Mouse (Mus musculus) left cerebral cortex, postnatal 25 days (tissue): ENCODE results near the gene Gm10188. TPM values are rescaled to one million over a fixed set of nuclear protein-coding genes. Genes with fewer than 3 reads are reported as not detected.

Experiments
- DNase-seq, 2 experiments: peaks; one replicate each; pipeline ENCODE4 v3.0.0; 2022; ENCODE audit warnings: low spot score in 2 of 2, mixed read lengths in 1 of 2
- intact Hi-C: fragments of 180-260 bp; cut with DNase I; formaldehyde crosslinking; loops from one replicate; pipeline ENCODE4 v1.15.1; 2025
- total RNA-seq, 2 experiments: library from RNA; stranded (reverse); gene quantifications; 2 replicates each; pipeline ENCODE4 v1.2.3; 2021

The Gm10188 gene
- total RNA-seq = not detected

DNA sequence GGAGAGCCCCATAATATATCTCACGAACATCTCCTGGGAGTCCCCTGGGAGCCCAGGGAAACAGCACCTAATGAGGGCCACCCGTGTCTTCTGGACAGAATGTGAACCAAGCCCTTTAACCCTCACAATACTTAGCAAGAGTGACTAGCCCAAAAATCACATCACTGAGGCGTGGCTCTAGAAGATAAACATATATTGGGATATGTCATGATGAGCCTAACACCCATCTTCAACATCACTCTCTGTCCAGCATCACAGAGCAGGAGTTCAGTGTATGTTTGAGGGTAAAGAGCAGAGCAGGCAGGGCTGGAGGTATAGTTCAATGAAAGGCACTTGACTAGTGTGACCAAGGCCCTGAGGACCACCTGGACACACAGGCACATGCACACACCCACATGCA, at the start of gene Gm10188:
TSS of gene Gm10188 (minus strand) at position 101 of the 400 bp plus-strand sequence.
- intact Hi-C loops = no loop called here
- DNase-seq = no peak

DNA sequence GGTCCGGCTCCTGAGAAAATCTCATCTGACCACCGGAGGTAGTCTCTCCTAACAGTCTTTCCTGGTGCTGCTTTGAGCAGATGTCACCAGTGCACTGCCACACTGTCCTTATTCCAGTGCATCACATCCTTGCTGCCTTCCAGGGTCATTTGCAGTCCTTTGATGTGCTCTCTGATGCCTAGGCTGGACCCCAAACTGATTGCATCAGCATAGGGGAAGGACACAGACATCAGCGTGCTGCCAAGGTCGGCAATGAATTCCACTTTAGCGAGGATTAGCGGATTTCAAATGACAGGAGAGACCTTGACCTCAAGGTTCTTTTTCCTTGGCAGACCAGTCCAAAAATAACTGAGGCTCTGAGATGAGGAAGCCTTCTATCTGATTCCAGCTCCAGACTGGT, 47.6 kb upstream of the Gm10188 start:
- intact Hi-C loops = no loop called here
- no peak for DNase-seq

DNA sequence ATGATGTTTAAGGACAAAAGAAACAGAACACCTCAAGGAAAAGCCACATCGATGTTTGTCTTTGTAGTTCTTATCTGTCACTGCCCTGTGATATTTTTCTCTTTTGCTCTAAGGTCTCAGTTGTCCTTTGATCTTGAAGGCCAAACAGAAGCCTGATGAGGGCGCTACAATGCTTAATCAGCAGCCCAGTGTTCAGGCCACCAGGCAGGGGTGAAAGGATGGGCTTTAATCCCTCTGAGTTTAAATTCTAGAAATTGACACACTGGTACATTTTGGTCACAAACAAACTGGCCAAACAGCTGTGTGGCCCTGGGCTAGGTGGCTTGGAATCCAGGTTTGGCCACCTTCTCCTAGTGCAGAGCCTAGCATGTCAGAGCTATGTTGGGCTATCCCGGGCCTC, 47.1 kb upstream of the Gm10188 start:
- no peak for DNase-seq
- intact Hi-C loops = no loop called here

DNA sequence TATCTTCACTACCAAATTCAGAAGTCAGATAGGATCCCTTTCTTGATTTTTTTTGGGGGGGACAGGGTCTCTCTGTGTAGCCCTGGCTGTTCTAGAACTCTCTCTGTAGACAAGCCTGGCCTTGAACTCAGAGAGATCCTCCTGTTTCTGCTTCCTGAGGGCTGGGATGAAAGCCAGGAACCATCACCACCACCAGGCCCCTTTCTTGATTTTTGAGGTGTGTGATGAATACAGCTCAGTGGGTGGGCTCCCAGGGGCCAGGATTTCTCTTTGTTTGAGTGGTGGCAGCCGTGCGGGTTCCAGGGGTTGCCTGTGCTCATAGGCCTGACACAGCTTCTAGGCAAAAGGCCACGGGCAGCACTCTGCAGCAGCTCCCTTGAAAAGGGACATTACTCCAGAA, 41.7 kb upstream of the Gm10188 start:
- no peak for DNase-seq

DNA sequence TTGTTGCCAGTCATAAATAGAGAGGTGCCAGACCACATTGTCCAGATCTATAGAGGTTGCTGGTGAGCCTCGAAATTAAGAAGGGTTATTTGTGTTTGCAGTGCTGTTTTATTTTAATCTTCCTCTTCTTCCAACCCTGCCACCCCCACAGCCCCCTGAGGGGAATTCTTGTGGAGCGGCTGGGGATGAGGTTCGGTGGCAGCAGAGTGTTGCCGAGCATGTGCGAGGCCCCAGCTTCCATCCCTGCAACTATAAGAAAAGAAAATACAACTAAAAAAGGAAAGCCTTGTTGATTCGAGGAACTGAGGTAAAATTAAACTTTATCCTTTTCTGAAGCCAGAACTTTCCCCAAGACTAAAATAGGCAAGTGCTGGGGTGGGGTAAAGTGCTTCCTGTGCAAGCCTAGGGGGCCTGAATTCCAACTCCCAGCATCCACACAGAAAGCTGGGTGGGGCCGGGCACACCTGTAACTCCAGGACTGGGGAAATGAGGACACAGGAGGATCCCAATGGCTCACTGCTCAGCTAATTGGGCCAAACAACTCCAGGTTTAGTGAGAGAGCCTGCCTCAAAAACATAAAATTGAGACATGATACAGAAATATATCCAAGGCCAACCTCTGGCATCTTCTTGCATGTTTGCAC, 39.0 kb upstream of the Gm10188 start:
- peak in 1 of 2 experiments; percentile 60 for DNase-seq
- intact Hi-C loops = no loop called here

More for the DNA sequence above, 41.7 kb upstream of the Gm10188 start:
- intact Hi-C loops = no loop called here

DNA sequence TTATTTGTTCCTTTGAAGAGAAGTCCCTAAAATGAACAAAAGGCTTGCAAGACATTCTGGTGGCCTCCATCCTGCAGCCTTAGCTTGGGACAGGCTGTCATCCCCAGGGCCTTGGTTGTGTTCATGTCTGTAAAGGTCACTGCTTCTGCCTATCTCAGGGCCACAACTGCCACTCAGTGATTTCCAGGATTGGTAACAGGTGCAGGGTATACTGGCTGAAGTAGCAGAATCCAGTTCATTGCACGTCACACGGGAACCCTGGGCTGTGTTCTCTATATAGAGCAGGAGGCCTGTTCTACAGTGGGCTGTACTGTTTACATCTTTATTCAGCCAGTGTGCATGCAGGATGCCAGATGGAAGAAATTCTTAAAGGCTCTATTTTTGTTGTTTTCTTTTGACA, 38.4 kb upstream of the Gm10188 start:
- DNase-seq = peak; percentile 42 to 47
- intact Hi-C loops = no loop called here

DNA sequence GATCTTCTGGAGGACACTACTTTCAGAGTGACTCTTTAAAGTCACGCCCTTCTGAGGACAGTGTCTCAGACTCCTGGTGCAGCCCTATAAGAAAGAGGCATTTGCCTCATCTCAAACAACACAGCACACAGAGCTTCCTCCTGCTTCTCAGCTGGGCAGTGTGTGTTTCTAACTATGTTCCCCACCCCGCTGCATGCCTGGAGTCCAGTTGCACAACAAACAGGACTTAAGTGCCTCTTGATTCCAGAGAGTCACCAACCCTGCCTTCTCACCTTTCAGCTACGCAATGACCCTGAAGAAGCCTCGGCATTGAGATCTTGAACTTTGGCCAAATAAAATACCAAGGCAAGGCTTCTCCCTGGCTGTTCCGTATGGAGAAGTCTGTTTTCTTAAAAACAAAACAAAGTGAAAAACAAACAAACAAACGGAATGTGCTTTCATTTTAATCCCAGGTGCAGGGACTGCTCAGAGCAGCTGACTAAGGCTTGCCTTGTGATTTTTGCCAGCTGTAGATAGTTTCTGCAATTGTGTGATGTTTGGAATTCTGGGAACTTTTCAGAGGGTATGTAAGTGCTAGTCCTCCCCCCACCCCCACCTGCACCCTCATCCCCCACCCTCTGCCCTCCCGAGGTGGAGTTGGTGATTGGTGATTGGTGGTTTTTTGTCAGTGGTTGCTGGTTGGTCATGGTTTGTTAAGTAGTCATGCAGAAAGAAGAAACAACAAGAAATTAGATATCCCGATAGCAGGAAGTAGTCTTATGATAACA, 37.4 kb upstream of the Gm10188 start:
- intact Hi-C loops = no loop called here
- DNase-seq = no peak

DNA sequence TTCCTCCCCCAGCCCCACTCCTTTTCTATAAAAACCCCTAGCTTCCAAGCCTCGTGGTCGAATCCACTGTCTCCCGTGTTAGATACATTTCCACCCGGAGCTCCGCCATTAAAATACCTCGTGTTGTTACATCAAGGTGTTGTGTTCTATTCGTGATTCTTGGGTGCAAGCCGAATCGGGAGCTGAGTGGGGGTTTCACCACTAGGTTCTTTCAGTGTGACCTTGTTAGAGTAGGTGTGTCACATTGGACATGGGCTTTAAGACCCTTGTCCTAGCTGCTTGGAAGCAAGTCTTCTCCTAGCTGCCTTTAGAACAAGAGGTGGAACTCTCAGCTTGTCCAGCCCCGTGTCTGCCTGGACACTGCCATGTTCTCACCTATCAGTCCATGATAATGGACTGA, 36.4 kb upstream of the Gm10188 start:
- no peak for DNase-seq
- intact Hi-C loops = no loop called here

DNA sequence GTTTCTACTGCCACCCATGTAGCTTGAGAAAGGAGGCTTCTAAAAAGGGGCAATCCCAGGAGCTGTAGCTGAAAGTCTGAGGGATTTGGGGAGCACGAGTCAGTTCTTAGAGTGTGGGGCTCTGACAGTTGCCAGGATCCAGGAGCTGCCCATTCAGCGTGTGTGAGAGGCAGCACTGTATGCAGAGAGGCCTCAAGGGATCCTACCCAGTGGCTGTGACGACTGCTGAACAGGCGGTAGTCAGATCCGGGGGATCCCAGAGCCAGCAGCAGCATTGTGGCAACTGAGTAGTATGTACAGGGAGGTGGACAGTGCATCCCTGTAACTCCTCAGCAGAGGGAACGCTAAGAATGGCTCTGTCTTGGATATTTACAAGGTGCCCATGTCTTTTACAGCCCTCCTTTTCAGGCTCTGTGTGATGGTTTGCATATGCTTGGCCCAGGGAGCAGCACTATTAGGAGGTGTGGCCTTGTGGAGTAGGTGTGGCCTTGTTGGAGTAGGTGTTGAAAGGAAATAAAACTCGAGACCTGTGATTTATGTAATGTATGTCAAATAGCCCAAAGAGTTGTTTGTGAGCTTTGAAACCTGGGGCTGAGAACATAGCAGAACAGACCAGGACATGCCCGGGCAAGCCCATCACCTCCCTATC, 35.8 kb upstream of the Gm10188 start:
- DNase-seq = no peak
- intact Hi-C loops = no loop called here

DNA sequence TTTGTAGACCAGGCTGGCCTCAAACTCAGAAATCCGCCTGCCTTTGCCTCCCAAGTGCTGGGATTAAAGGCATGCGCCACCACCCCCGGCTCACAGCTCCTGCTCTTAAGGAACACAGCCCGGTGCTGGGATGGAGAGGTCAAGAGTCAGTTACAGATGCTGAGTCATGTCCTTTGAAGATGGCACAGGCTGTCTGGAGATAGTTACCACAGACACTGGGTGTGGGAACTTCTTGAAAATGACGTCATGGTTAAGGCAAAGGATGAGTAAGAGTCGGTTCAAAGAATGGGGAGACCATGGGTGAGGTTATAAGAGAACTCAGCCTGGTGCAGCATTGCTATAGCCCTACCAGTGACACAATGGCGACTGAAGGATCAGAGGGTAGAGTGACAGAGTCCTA, 35.0 kb upstream of the Gm10188 start:
- no peak for DNase-seq
- intact Hi-C loops = no loop called here

DNA sequence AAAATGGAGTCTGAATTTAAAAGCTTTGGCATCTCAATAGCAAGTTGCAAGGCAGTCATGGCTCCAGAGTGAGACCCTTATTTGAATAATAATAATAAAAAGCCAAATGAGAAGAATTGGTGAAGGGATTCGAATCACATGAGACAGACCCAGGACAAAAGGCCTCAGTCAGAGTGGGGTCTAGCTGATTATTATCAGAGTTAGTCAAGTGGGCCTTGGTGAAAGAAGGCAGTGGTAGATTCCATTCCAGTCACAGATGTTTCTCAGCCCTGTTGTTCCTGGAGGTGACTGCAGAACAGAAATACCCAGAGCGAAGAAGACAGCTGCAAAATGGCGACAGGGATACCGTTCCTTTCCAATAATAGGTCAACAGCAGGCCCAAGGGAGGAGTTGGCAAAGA, 34.1 kb upstream of the Gm10188 start:
- no peak for DNase-seq
- intact Hi-C loops = no loop called here

DNA sequence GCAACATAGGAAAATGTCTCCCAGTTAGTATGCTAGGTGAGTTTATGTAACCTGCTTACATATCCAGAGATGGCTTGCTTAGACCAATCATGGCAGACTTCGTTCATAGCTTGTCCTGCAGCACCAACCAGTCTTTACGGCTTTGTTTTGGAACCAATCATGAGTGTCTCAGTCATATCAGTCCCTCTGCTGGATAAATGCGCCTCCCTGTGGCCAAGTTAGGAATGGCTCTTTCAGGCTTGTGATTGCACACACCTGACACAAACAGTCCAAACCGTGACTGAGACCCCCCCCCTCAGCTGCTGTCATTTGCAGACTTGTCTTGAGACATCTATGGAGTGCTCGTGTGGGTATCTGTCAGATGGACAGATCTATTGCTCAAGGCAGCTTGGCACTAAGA, 31.5 kb upstream of the Gm10188 start:
- intact Hi-C loops = no loop called here
- no peak for DNase-seq

DNA sequence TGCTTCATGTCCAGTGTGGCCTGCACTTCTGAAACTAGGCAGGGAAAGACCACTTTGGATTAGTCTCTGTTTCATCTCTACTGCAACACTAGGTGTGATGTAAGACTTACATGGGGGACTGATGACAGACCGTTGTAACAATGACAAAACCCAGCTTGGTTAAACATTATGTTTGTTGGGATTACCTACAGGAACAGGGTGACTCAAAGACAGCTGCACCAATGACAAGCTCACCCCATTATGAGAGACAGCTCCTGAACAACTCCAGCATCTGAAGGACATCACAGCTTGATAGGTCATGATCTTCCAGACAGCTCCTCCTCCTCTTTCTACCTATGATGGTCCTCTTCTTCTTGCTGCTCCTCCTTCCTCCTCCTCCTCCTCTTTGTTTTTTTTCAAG, 30.8 kb upstream of the Gm10188 start:
- intact Hi-C loops = no loop called here

DNA sequence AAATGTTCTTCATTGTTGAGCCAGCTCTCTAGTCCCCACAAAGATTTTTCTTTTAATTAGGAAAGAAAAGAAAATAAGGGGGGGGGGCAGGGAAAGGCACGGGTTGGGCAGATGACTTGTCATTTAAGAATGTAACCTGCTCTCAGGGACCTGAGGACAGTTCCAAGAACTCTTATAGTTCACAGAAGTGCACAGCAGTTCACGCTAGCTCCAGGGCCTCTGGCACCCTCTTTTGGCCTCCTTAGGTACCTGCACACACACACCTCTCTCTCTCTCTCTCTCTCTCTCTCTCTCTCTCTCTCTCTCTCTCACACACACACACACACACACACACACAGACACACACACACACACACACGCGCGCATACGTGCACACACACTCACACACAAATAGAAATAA, 24.9 kb upstream of the Gm10188 start:
- intact Hi-C loops = no loop called here
- no peak for DNase-seq

More for the DNA sequence above, 30.8 kb upstream of the Gm10188 start:
- no peak for DNase-seq

DNA sequence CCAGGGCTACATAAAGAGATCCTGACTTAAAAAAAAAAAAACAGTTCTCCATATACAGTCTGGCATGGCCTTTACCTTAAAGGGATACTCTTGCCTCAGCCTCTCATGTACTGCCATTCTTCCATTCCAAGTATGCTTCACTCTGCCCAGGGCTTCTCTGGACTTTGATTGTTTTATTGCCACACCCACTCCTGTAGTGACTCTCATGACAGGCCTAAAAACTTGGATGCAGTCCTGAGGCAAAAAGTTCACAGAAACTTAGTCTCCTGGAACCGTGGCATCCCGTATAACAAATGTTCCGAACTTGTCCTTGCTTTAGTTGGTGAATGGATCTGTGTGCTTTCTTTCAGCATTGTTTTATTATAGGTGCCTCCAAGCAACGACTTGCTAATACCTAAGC, 17.1 kb upstream of the Gm10188 start:
- no peak for DNase-seq
- intact Hi-C loops = no loop called here

DNA sequence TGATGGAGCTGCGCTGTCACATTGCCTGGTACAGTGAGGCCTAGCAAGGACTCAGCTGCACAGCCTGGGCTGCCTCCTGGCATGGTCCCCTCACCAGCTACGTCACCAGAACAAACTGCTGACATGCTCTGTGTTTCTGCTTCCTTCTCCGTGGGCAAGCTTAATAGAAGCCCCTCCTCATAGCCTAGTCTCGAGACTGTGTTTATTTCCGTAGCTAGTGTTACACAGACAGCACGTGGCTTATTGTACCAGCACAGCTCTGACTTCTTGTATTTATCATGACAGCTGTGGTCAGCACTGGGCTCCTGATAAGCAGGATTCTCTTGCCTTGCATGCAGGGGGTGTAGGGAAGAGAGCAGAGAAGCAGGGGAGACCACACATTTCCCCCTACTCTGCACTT, 16.6 kb upstream of the Gm10188 start:
- intact Hi-C loops = no loop called here
- DNase-seq = no peak

DNA sequence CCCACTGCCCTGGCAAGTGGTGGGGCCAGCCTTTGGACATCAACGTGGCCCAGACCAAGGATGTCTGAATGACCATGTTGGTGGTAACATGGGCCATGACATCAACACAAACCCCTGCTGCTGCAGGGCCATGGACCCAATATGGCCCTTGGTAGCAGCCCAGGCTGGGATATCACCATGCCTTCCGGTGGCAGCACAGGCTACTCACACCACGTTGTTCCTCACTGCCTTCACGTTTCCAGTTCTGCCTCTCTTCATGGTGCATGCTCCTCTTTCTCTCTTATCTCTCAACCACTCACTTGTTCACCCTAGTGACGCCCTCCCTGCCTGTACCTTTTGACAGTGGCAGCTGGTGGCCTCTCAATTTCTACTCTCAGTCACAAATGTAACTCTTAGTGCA, 15.4 kb upstream of the Gm10188 start:
- intact Hi-C loops = no loop called here
- DNase-seq = no peak

DNA sequence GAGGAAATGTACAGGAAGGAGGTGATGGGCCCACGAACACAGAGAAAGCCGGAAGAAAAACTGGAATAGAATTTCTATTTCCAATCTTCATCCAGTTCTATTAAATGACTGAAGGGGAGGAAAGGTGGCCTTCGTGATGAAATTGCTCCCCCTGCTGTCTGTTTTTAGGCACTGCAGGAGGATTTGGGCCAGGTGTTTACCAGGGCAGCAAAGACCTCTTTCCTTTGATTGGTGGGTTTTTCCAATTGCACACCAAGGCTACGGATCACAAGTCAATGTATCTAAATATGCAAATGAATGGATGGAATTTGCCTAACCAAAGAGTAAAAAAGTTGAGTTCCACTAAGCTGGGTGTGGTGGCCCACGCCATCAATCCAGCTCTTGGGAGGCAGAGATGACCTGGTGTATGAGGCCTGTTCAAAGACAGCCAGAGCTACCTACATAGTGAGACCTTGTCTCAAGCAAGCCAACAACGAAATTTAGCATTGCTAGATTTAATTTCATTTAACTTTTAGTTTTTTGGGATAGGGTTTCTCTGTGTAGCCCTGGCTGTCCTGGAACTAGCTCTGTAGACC, 8.1 kb upstream of the Gm10188 start:
- peak; percentile 60 to 69 for DNase-seq
- intact Hi-C loops = loop anchor here (1.0 to 5.0 kb wide), 3 partner anchors 70 to 117 kb away; no protein-coding TSS in a partner anchor

DNA sequence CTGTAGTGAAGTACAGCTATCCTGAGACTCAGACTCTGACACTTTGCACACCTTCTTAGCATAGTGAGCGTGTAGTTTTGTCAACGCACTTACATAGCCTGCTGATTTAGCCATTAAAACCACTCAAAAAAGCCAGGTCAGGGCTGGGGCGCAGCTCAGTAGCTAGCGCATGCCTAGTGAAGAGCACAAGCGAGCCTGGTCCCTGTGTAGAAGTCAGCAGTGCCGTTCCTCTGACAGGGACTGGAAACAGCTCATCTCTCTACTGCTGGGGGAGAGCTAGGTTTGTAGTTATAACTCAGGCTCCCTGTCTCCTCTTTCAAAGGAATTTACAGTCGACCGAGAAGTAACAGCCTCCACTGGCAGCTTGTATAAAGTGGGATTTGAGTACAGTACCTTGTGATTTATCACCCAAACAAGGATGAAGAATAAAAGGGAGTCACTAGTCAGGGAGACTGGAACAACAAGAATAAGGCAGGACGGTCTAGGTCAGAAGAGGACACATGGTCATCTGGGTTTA, 5.2 kb upstream of the Gm10188 start:
- intact Hi-C loops = loop anchor here (5.0 kb wide), 1 partner anchor 72 kb away; no protein-coding TSS in a partner anchor
- no peak for DNase-seq

DNA sequence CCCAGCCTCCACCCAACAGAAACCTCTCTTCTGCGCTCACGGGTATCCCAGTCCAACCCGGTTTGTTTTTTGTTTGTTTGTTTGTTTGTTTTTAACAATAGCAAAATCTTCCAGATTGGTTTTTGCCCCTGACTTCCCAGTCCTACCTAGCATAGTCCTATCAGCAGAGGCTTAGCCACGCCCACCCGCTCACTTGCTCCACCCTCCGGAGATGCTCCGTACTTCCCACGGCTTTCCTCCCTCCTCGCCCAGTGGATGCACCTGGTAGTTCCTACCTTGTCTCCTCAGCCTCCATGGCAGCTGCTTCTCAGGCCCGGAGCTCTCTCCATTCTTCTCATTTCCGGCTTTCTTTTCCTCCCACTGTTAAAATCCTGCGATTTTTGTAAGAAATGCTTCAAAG, 4.0 kb upstream of the Gm10188 start:
- DNase-seq = no peak
- intact Hi-C loops = no loop called here
